Mouse (Mus musculus) liver, embryonic 16.5 days (tissue): Measurements from ENCODE around the gene Lrrc1. TPM values are rescaled to one million over a fixed set of nuclear protein-coding genes. Genes with fewer than 3 reads are reported as not detected.
A peak's percentile ranks its signal among the peaks of the same experiment; 100 is the strongest.

Experiments used
- ATAC-seq: fragments of 200-750 bp; cut with Nextera tagmentation; 2 replicates; pipeline ENCODE4 v1.8.0; 2017; ENCODE audit warnings: low read depth, mild to moderate bottlenecking, moderate number of reproducible peaks, moderate library complexity
- H3K27ac ChIP-seq: fragments of 300-500 bp; sonication (generic); 2 replicates; pipeline ENCODE4 v1.5.1; 2014; ENCODE audit warnings: mild to moderate bottlenecking, low read length
- H3K27me3 ChIP-seq: fragments of 300-500 bp; sonication (generic); 2 replicates; pipeline ENCODE4 v1.6.1; 2014; ENCODE audit warnings: low read depth, low read length, mixed read lengths; ENCODE audit not compliant: control insufficient read depth, insufficient read depth
- H3K36me3 ChIP-seq: fragments of 300-500 bp; sonication (generic); 2 replicates; pipeline ENCODE4 v1.6.1; 2014; ENCODE audit warnings: mild to moderate bottlenecking; ENCODE audit not compliant: control insufficient read depth, insufficient read depth
- H3K4me1 ChIP-seq: fragments of 300-500 bp; sonication (generic); 2 replicates; pipeline ENCODE4 v1.6.1; 2014; ENCODE audit warnings: low read depth, low read length, mixed read lengths; ENCODE audit not compliant: control insufficient read depth
- H3K4me2 ChIP-seq: fragments of 300-500 bp; sonication (generic); 2 replicates; pipeline ENCODE4 v1.6.1; 2014; ENCODE audit warnings: low read depth, low read length, mixed read lengths
- H3K4me3 ChIP-seq: fragments of 300-500 bp; sonication (generic); 2 replicates; pipeline ENCODE4 v1.5.1; 2014; ENCODE audit warnings: low read depth, mild to moderate bottlenecking, low read length
- H3K9ac ChIP-seq: fragments of 300-500 bp; sonication (generic); 2 replicates; pipeline ENCODE4 v1.6.1; 2014; ENCODE audit warnings: low read depth, low read length
- H3K9me3 ChIP-seq: fragments of 300-500 bp; sonication (generic); replicated peaks from 2 replicates; pipeline ENCODE4 v1.6.1; 2016; ENCODE audit warnings: low read length; ENCODE audit not compliant: control insufficient read depth
- WGBS: fragments of 180-500 bp; shearing (Covaris S2); extraction: QIAGEN DNeasy Blood & Tissue Kit; methylation state at CpG from one replicate; pipeline ENCODE4 v1.1.7; 2014; ENCODE audit not compliant: insufficient replicate concordance; 5-methylcytosine and 5-hydroxymethylcytosine counted together
- polyA plus RNA-seq: library from polyadenylated mRNA; unstranded; fragments of >200 nt; fragmentation: Nextera tagmentation; extraction: Ambion mirVana; gene quantifications from 2 replicates; pipeline ENCODE4 v1.2.1, GENCODE M21; 2015

The Lrrc1 gene
- polyA plus RNA-seq, 1 experiment from 2014 or later, result 3.3 TPM

- Histone ChIP-seq H3K4me2 (no peak overlapping the region), H3K4me1 (peaks cover 7% of the 10 kb centered on the region), H3K4me3 (no peak overlapping the region), H3K27ac (no peak overlapping the region), H3K27me3 (no peaks in the 10 kb centered on the region), H3K36me3 (no peaks in the 10 kb centered on the region), H3K9ac (no peak overlapping the region), H3K9me3 (no peaks in the 10 kb centered on the region)
- 60% methylated on average over 9 of the region's 9 CpGs for WGBS
- ATAC-seq, result no peak
Observed at GRCm38 (mm10) chr9:77430413-77431087, 114.1 kb downstream of the Lrrc1 start.

GRCm38 (mm10) chr9:77429230-77430015 lies 115.2 kb downstream of the Lrrc1 start:
- Histone ChIP-seq H3K9ac (no peak overlapping the region), H3K9me3 (no peaks in the 10 kb centered on the region), H3K4me2 (no peak overlapping the region), H3K27ac (no peak overlapping the region), H3K27me3 (no peaks in the 10 kb centered on the region), H3K36me3 (no peaks in the 10 kb centered on the region), H3K4me3 (no peak overlapping the region), H3K4me1 (peaks cover 3% of the 10 kb centered on the region)
- no peak for ATAC-seq
- WGBS, result 24% methylated on average over 11 of the region's 11 CpGs

- no peaks in the 10 kb centered on the region for H3K9me3 ChIP-seq
- H3K4me1 ChIP-seq, result peaks cover 3% of the 10 kb centered on the region
- H3K4me2 ChIP-seq, result no peak overlapping the region
- H3K9ac ChIP-seq, result no peak overlapping the region
- ATAC-seq, result no peak
- no peaks in the 10 kb centered on the region for H3K27me3 ChIP-seq
- no peak overlapping the region for H3K27ac ChIP-seq
- H3K4me3 ChIP-seq, result no peak overlapping the region
- H3K36me3 ChIP-seq, result no peaks in the 10 kb centered on the region
- WGBS, result 70% methylated on average over 8 of the region's 8 CpGs
Observed at GRCm38 (mm10) chr9:77428748-77429140, 115.9 kb downstream of the Lrrc1 start.

- Histone ChIP-seq H3K27ac (no peak overlapping the region), H3K36me3 (no peaks in the 10 kb centered on the region), H3K4me1 (peaks cover 3% of the 10 kb centered on the region), H3K27me3 (no peaks in the 10 kb centered on the region), H3K4me2 (no peak overlapping the region), H3K9me3 (no peaks in the 10 kb centered on the region), H3K4me3 (no peak overlapping the region), H3K9ac (no peak overlapping the region)
- WGBS, result 15% methylated on average over 14 of the region's 14 CpGs
- ATAC-seq, result no peak
Observed at GRCm38 (mm10) chr9:77428115-77428747, 116.4 kb downstream of the Lrrc1 start.

GRCm38 (mm10) chr9:77427292-77428114 lies 117.2 kb downstream of the Lrrc1 start:
- Histone ChIP-seq H3K4me2 (no peak overlapping the region), H3K4me3 (no peak overlapping the region), H3K36me3 (no peaks in the 10 kb centered on the region), H3K27me3 (no peaks in the 10 kb centered on the region), H3K27ac (no peak overlapping the region), H3K4me1 (peaks cover 3% of the 10 kb centered on the region), H3K9me3 (no peaks in the 10 kb centered on the region), H3K9ac (no peak overlapping the region)
- 56% methylated on average over 23 of the region's 23 CpGs for WGBS
- ATAC-seq, result peak; percentile 32; the same call in 1 of the 2 replicates

GRCm38 (mm10) chr9:77426110-77426509 lies 118.6 kb downstream of the Lrrc1 start:
- Histone ChIP-seq H3K4me1 (peaks cover 3% of the 10 kb centered on the region), H3K4me3 (no peak overlapping the region), H3K36me3 (no peaks in the 10 kb centered on the region), H3K27me3 (no peaks in the 10 kb centered on the region), H3K27ac (no peak overlapping the region), H3K4me2 (no peak overlapping the region), H3K9me3 (no peaks in the 10 kb centered on the region), H3K9ac (no peak overlapping the region)
- 62% methylated on average over 14 of the region's 14 CpGs for WGBS
- ATAC-seq, result no peak

GRCm38 (mm10) chr9:77425553-77425952 lies 119.1 kb downstream of the Lrrc1 start:
- Histone ChIP-seq H3K27me3 (no peaks in the 10 kb centered on the region), H3K4me1 (peaks cover 5% of the 10 kb centered on the region), H3K36me3 (no peaks in the 10 kb centered on the region), H3K27ac (no peak overlapping the region), H3K4me2 (no peak overlapping the region), H3K4me3 (no peak overlapping the region), H3K9ac (no peak overlapping the region), H3K9me3 (no peaks in the 10 kb centered on the region)
- no peak for ATAC-seq
- WGBS, result 43% methylated on average over 4 of the region's 4 CpGs

GRCm38 (mm10) chr9:77420200-77420585 lies 124.5 kb downstream of the Lrrc1 start:
- H3K4me1 ChIP-seq, result peaks cover 16% of the 10 kb centered on the region

More at GRCm38 (mm10) chr9:77420200-77420585, 124.5 kb downstream of the Lrrc1 start:
- H3K9me3 ChIP-seq, result no peaks in the 10 kb centered on the region
- peak overlapping the region; percentile 30; the same call in 1 of the 2 replicates for H3K4me2 ChIP-seq
- 29% methylated on average over 4 of the region's 4 CpGs for WGBS
- H3K36me3 ChIP-seq, result no peaks in the 10 kb centered on the region
- peak overlapping the region; percentile 50; the same call in 1 of the 2 replicates for H3K27ac ChIP-seq
- H3K27me3 ChIP-seq, result no peaks in the 10 kb centered on the region
- no peak overlapping the region for H3K4me3 ChIP-seq
- H3K9ac ChIP-seq, result no peak overlapping the region
- peak; percentile 87 for ATAC-seq
